Mouse (Mus musculus): ENCODE measurements at regions not wholly inside any gene's neighbourhood (a gene's known extent, or its start where the extent isn't known, plus 50 kb on each side); places are given as distances from the start of the nearest gene placed in this dataset.

GRCm38 (mm10) chr8:126664891-126665290, 71.1 kb upstream of the Irf2bp2 start:
- TF ChIP-seq CTCF (IDR thresholded peaks at IDR 0.05; ENCODE audit: control insufficient read depth, insufficient read depth, insufficient read length): no peak
- TF ChIP-seq CEBPB (IDR thresholded peaks at IDR 0.05; ENCODE audit: low read depth): no peak
- TF ChIP-seq MYOG (IDR thresholded peaks at IDR 0.05; ENCODE audit: control insufficient read depth, extremely low read depth, insufficient read length): no peak
- no peak for TF ChIP-seq MAX (IDR thresholded peaks at IDR 0.05)
- no peak for TF ChIP-seq FOSL1 (IDR thresholded peaks at IDR 0.05; ENCODE audit: insufficient read depth, low read length, poor library complexity, severe bottlenecking)
- no peak for TF ChIP-seq MYOD1 (IDR thresholded peaks at IDR 0.05; ENCODE audit: control insufficient read depth, insufficient read length, low read depth)
- no peak for TF ChIP-seq USF1 (IDR thresholded peaks at IDR 0.05; ENCODE audit: low read depth)
